Mouse (Mus musculus) stomach, embryonic 16.5 days (tissue): ENCODE data around the gene Suclg1. TPM values are rescaled to one million over a fixed set of nuclear protein-coding genes. Genes with fewer than 3 reads are reported as not detected.

Experiments used
- ATAC-seq: fragments of 200-750 bp; cut with Nextera tagmentation; 2 replicates; pipeline ENCODE4 v1.8.0; 2017; ENCODE audit warnings: moderate number of reproducible peaks, moderate TSS enrichment; ENCODE audit not compliant: insufficient read depth, low FRiP score
- H3K27ac ChIP-seq: fragments of 300-500 bp; sonication (generic); 2 replicates; pipeline ENCODE4 v1.5.1; 2014; ENCODE audit warnings: low read length
- H3K27me3 ChIP-seq: fragments of 300-500 bp; sonication (generic); 2 replicates; pipeline ENCODE4 v1.6.1; 2014; ENCODE audit warnings: low read length, control low read depth, mixed read lengths; ENCODE audit not compliant: control insufficient read depth, insufficient read depth
- H3K36me3 ChIP-seq: fragments of 300-500 bp; sonication (generic); 2 replicates; pipeline ENCODE4 v1.6.1; 2014; ENCODE audit warnings: low read length; ENCODE audit not compliant: control insufficient read depth, insufficient read depth
- H3K4me1 ChIP-seq: fragments of 300-500 bp; sonication (generic); 2 replicates; pipeline ENCODE4 v1.6.1; 2014; ENCODE audit warnings: low read length, control low read depth, mixed read lengths; ENCODE audit not compliant: control insufficient read depth, insufficient read depth
- H3K4me2 ChIP-seq: fragments of 300-500 bp; sonication (generic); 2 replicates; pipeline ENCODE4 v1.6.1; 2014; ENCODE audit warnings: low read depth, low read length, mixed read lengths
- H3K4me3 ChIP-seq: fragments of 300-500 bp; sonication (generic); replicated peaks from 2 replicates; pipeline ENCODE4 v1.5.1; 2014; ENCODE audit warnings: mild to moderate bottlenecking, low read length
- H3K9ac ChIP-seq: fragments of 300-500 bp; sonication (generic); 2 replicates; pipeline ENCODE4 v1.6.1; 2014; ENCODE audit warnings: low read length
- H3K9me3 ChIP-seq: fragments of 300-500 bp; sonication (generic); replicated peaks from 2 replicates; pipeline ENCODE4 v1.6.1; 2016; ENCODE audit warnings: low read length, control low read depth; ENCODE audit not compliant: control insufficient read depth
- WGBS: fragments of 180-500 bp; shearing (Covaris S2); extraction: QIAGEN DNeasy Blood & Tissue Kit; methylation state at CpG from one replicate; pipeline ENCODE4 v1.1.7; 2014; 5-methylcytosine and 5-hydroxymethylcytosine counted together
- polyA plus RNA-seq: library from polyadenylated mRNA; unstranded; fragments of >200 nt; fragmentation: Nextera tagmentation; extraction: Ambion mirVana; gene quantifications from 2 replicates; pipeline ENCODE4 v1.2.1, GENCODE M21; 2015

Suclg1 gene
- polyA plus RNA-seq, 1 experiment from 2014 or later = 205 TPM

DNA sequence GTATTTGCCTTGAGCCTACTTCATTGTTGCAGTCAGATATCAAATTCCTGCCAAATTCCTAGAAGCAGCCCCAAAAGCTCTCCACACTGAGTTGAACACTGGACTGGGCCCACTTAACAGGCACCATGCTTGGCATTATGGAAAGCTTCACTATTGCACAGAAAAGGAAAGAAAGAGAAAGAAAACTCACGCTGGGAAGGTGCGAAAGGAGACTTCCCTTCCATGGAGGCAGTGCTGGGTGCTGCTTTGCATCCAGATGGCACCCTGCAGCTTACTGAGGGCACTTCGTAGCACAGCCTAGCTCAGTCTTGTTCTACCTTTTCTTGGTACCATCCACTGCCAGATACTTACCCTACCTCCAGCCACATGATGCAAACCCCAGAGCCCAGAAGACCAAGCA is 12.5 kb upstream of the Suclg1 start:
- H3K9ac ChIP-seq = no peak overlapping the region
- H3K27me3 ChIP-seq = no peaks in the 10 kb centered on the region
- no peak overlapping the region for H3K27ac ChIP-seq
- no peak for ATAC-seq
- H3K36me3 ChIP-seq = no peaks in the 10 kb centered on the region
- 85% methylated on average over 3 of the region's 3 CpGs for WGBS
- no peak overlapping the region for H3K4me2 ChIP-seq
- no peaks in the 10 kb centered on the region for H3K4me1 ChIP-seq
- H3K4me3 ChIP-seq = no peak overlapping the region
- H3K9me3 ChIP-seq = no peaks in the 10 kb centered on the region

DNA sequence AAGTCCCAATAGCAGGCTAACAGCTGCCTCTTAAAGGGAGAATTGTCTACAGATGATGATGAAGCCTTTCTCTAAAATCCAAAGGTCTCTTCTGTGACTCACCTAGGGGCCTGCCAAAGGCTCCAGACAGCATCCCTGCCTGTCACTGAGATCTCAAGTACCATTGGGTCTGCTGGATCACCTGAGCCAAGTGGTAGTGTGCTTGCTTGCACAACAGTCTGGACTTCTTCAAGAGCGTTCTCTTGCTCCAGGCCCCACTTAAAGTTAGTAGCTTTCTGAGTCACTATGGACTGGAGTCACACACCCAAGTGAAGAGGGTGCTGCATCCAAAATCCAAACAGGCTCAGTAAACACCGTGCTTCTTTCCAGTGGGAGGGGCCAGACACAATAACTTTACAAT is 1.4 kb upstream of the Suclg1 start:
- ATAC-seq = no peak

DNA sequence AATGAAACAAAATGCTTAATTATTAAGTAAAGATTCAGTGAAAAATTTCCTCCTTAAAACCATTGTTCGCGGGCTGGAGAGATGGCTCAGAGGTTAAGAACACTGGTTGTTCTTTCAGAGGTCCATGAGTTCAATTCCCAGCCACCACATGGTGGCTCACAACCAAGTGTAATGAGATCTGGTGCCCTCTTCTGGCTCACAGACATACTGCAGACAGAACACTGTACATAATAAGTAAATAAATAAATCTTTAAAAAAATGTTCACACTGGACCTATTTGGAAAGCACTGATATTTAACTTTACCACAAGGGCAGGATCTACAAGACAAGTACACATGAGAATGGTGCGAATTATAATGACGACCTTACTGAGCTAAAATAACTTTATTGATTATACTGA is 730 bp upstream of the Suclg1 start:
- Histone ChIP-seq H3K27me3 (no peaks in the 10 kb centered on the region), H3K27ac (no peak overlapping the region), H3K4me3 (peak overlapping the region; percentile 98), H3K36me3 (no peaks in the 10 kb centered on the region), H3K9ac (no peak overlapping the region), H3K4me1 (peaks cover 14% of the 10 kb centered on the region), H3K4me2 (peak overlapping the region; percentile 80), H3K9me3 (no peaks in the 10 kb centered on the region)
- WGBS = 36% methylated on average over 4 of the region's 4 CpGs
- ATAC-seq = no peak

More for the DNA sequence above, 1.4 kb upstream of the Suclg1 start:
- H3K27ac ChIP-seq = no peak overlapping the region
- H3K4me3 ChIP-seq = no peak overlapping the region
- 69% methylated on average over 2 of the region's 2 CpGs for WGBS
- H3K36me3 ChIP-seq = no peaks in the 10 kb centered on the region
- H3K4me1 ChIP-seq = peaks cover 14% of the 10 kb centered on the region
- no peaks in the 10 kb centered on the region for H3K9me3 ChIP-seq
- H3K4me2 ChIP-seq = no peak overlapping the region
- no peaks in the 10 kb centered on the region for H3K27me3 ChIP-seq
- no peak overlapping the region for H3K9ac ChIP-seq

DNA sequence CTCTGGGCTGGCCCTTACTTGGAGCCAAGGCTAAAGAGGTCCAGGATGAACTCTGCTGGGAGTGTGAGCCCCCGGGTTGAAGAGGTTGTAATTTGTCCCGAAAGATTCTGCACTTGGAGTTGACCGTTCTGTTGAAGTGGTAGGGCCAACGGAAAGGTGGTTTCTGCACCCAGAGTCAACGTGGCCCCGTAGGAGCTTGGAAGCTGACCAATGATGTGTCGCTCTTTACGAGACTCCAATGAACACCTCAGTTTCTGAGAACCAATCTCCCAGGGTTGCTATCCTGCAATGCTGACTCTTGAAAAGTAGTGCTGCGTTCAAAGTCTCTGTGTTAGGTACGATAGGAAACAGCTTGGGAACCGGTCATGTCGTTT is 854 bp downstream of the Suclg1 start:
- peaks cover 14% of the 10 kb centered on the region for H3K4me1 ChIP-seq
- H3K4me2 ChIP-seq = peak overlapping the region; percentile 80
- peak overlapping the region; percentile 79; the same call in 1 of the 2 replicates for H3K27ac ChIP-seq
- peak; percentile 3; the same call in 1 of the 2 replicates for ATAC-seq
- no peaks in the 10 kb centered on the region for H3K27me3 ChIP-seq
- WGBS = 4% methylated on average over 12 of the region's 12 CpGs
- H3K36me3 ChIP-seq = no peaks in the 10 kb centered on the region
- peak overlapping the region; percentile 98 for H3K4me3 ChIP-seq
- H3K9me3 ChIP-seq = no peaks in the 10 kb centered on the region
- H3K9ac ChIP-seq = peak overlapping the region; percentile 98

DNA sequence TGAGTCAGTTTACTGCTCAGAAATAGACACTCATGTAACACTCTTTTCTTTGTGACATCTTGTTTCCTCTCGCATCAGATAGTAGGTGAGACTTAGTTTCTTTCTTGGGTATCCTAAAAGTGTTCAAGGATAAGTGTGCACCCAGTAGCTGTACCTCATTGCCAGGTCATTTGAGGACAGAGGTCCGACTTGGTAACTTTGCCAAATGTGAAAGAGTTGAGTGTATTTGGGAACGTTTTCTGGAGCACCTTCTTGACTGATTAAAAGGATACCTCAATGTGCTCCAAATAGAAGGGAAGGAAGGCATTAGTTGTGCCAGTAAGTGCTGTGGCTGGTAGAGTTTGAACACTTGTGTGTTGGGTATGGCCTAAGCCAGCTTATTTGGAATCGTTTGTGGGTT is 1.7 kb downstream of the Suclg1 start:
- Histone ChIP-seq H3K4me1 (peaks cover 16% of the 10 kb centered on the region), H3K9ac (no peak overlapping the region), H3K9me3 (no peaks in the 10 kb centered on the region), H3K4me3 (peak overlapping the region; percentile 98; the same call in 1 of the 2 replicates), H3K4me2 (peak overlapping the region; percentile 80), H3K27ac (no peak overlapping the region), H3K27me3 (no peaks in the 10 kb centered on the region), H3K36me3 (no peaks in the 10 kb centered on the region)
- WGBS = 78% methylated on average over 4 of the region's 4 CpGs
- no peak for ATAC-seq

DNA sequence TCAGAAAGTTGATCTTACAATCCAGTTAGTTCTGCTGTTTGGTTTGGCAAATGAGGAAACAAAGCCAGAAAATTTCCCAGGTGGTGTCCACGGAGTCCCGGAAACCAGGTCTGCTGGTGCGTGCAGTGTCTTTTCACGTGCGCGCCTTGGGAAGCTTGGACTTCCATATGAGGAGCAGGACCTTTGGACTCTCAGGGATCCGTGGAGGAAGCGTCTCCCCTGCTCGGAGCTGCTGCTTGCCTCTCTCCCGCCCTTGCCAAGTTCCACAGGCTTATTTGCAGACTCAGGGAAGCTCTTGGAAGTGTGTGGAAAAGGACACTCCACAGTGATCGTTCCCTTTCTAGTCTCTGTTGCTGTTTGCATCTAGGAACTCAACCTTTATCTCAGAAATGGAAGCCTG is 3.2 kb downstream of the Suclg1 start:
- no peaks in the 10 kb centered on the region for H3K36me3 ChIP-seq
- no peak overlapping the region for H3K9ac ChIP-seq
- H3K27me3 ChIP-seq = no peaks in the 10 kb centered on the region
- ATAC-seq = no peak
- no peak overlapping the region for H3K4me2 ChIP-seq
- no peak overlapping the region for H3K27ac ChIP-seq
- H3K9me3 ChIP-seq = no peaks in the 10 kb centered on the region
- H3K4me3 ChIP-seq = no peak overlapping the region
- H3K4me1 ChIP-seq = peaks cover 16% of the 10 kb centered on the region
- 83% methylated on average over 11 of the region's 11 CpGs for WGBS

DNA sequence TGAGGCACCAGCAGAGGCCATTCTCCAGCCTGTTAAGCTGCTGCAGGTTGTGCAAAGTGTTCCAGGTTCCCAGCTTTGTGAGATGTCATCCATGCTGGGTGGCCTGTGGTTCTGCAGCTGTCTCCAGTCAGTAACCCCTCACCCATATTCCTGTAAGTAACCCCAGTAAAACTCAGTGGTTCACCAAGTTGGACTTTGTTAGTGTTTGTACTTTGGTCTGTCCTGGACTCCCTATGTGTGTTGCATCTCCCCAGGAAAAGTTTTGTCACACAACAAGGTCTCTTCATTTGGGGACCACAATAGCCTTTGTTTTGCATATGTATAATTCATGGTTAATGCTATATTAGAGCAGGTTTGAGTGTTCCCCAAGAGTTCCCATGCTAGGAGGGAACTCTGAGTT is 4.2 kb downstream of the Suclg1 start:
- H3K36me3 ChIP-seq = peaks cover 7% of the 10 kb centered on the region; the same call in 1 of the 2 replicates
- H3K27ac ChIP-seq = no peak overlapping the region
- no peaks in the 10 kb centered on the region for H3K27me3 ChIP-seq
- peaks cover 16% of the 10 kb centered on the region for H3K4me1 ChIP-seq
- no peak overlapping the region for H3K9ac ChIP-seq
- no peak for ATAC-seq
- H3K9me3 ChIP-seq = no peaks in the 10 kb centered on the region
- H3K4me2 ChIP-seq = no peak overlapping the region
- no peak overlapping the region for H3K4me3 ChIP-seq

DNA sequence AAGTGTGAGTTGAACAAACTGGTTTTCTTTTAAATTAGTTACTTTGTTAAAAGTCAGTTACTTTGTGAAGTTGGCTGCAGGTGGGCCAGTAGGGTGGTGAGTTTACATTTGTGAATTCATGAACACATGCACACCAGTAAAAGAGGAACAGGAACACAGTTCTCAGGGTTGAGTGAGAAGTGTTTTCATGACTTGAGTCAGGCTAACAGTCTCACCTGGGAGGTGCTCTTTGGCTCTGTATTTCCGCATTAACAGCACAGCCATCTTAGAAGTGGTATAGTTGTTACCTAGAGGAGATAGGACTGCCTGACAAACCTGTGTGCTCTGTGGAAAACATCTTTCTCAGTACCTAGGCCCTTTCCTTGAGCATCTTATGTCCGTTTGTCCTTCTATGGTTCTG is 4.8 kb downstream of the Suclg1 start:
- Histone ChIP-seq H3K4me1 (peaks cover 16% of the 10 kb centered on the region), H3K36me3 (peaks cover 7% of the 10 kb centered on the region; the same call in 1 of the 2 replicates), H3K4me2 (no peak overlapping the region), H3K4me3 (no peak overlapping the region), H3K9ac (no peak overlapping the region), H3K9me3 (no peaks in the 10 kb centered on the region), H3K27me3 (no peaks in the 10 kb centered on the region), H3K27ac (no peak overlapping the region)
- ATAC-seq = no peak
- 83% methylated on average over 2 of the region's 2 CpGs for WGBS

DNA sequence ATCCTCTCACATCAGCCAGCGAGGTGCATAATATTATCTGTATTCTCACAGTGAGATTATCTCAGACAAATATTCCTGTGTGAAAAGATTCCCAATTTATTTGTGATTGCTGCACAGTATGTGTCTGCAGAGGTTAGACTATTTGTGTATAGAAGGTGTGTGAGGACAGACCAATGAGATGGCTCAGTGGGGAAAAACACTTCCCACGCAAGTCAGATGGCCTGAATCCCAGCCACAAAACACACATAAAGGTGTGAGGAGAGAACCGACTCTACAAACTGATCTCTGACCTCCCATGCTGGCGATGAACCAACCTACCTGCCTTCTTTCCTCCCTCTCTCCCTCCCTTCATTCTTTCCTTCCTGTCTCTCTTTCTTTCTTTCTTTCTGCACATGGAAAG is 5.4 kb downstream of the Suclg1 start:
- Histone ChIP-seq H3K4me1 (peaks cover 16% of the 10 kb centered on the region), H3K4me2 (no peak overlapping the region), H3K4me3 (no peak overlapping the region), H3K9me3 (no peaks in the 10 kb centered on the region), H3K27ac (no peak overlapping the region), H3K27me3 (no peaks in the 10 kb centered on the region), H3K9ac (no peak overlapping the region), H3K36me3 (peaks cover 9% of the 10 kb centered on the region; the same call in 1 of the 2 replicates)
- WGBS = 60% methylated on average over 4 of the region's 4 CpGs
- no peak for ATAC-seq
